Comparison of ENCODE assay signal across 18 mouse cellular contexts in genomic region chr7:135650061-135650460, GRCm38 (mm10).
DNase-seq lines count a peak whose midpoint lies in the region; ATAC-seq and TF ChIP-seq lines count a peak whose summit lies in the region.
"Had no signal": no experiment of that assay in that cellular context is flagged by ENCODE, and none has a peak within 500 bp of the region (broad histone marks: within the 10 kb centered on the region; RNA-seq: fewer than 3 reads in every experiment).

No protein-coding gene starts in this region.

- H3K9ac ChIP-seq in liver, postnatal 0 days (replicated peaks): no peak overlapping the region
- H3K9ac ChIP-seq: forebrain, embryonic 13.5 days; hindbrain, embryonic 13.5 days; lung, embryonic 14.5 days had no signal

- no peak for TF ChIP-seq EP300 in liver, postnatal 0 days (IDR thresholded peaks at IDR 0.05; ENCODE audit: low read depth)

- H3K27ac ChIP-seq in gastrocnemius, adult 2 months: peak overlapping the region; percentile 24; the same call in 1 of the 2 replicates
- no peak overlapping the region for H3K27ac ChIP-seq in liver, postnatal 0 days (ENCODE audit: low read depth)
- H3K27ac ChIP-seq in layer of hippocampus, adult 2 months: no peak overlapping the region
- H3K27ac ChIP-seq: forebrain, embryonic 13.5 days; hindbrain, embryonic 13.5 days had no signal

- H3K4me2 ChIP-seq in liver, postnatal 0 days (ENCODE audit: low read depth, low read length): peak overlapping the region; percentile 62
- H3K4me2 ChIP-seq: forebrain, embryonic 13.5 days; hindbrain, embryonic 13.5 days; lung, embryonic 14.5 days had no signal

- no peak for TF ChIP-seq CTCF in gastrocnemius, adult 2 months (IDR thresholded peaks at IDR 0.05)
- TF ChIP-seq CTCF in liver, postnatal 0 days (IDR thresholded peaks at IDR 0.05; ENCODE audit: low read depth): no peak
- no peak for TF ChIP-seq CTCF in layer of hippocampus, adult 2 months (conservative IDR thresholded peaks at IDR 0.05)

- H3K36me3 ChIP-seq in liver, postnatal 0 days (replicated peaks; ENCODE audit: insufficient read depth, low read length): no peaks in the 10 kb centered on the region
- H3K36me3 ChIP-seq: hindbrain, embryonic 13.5 days had no signal

- H3K27me3 ChIP-seq in liver, postnatal 0 days (ENCODE audit: insufficient read depth, low read length): no peaks in the 10 kb centered on the region
- H3K27me3 ChIP-seq: forebrain, embryonic 13.5 days; hindbrain, embryonic 13.5 days had no signal

- WGBS in liver, postnatal 0 days (ENCODE audit: insufficient replicate concordance): 47% methylated on average over 5 of the region's 5 CpGs

- 0 out of 2 replicates have a peak, but pooled peaks cover 5% of the 10 kb centered on the region for H3K4me1 ChIP-seq in liver, postnatal 0 days (ENCODE audit: insufficient read depth)
- H3K4me1 ChIP-seq: forebrain, embryonic 13.5 days; hindbrain, embryonic 13.5 days had no signal

- intact Hi-C loops in gastrocnemius, adult 2 months (cut with DNase I): no loop called here

- DNase-seq in gastrocnemius, adult 2 months: no peak
- no peak for DNase-seq in gastrocnemius, postnatal 25 days
- no peak for DNase-seq in liver, postnatal 0 days
- no peak for DNase-seq in liver
- no peak for DNase-seq in adrenal gland, adult 2 months
- no peak for DNase-seq in layer of hippocampus, adult 2 months (ENCODE audit: low spot score in 2 of 2)
- DNase-seq: adrenal gland, postnatal 25 days; cerebellum, adult 9-10 months; gastrocnemius, postnatal 14 days; layer of hippocampus, postnatal 36 days; lung, embryonic 14.5 days; right cerebral cortex, adult 18-20 months; thymus, postnatal 4 days had no signal

- H3K4me3 ChIP-seq in gastrocnemius, adult 2 months: no peak overlapping the region
- no peak overlapping the region for H3K4me3 ChIP-seq in liver, postnatal 0 days (ENCODE audit: low read depth, low read length)
- H3K4me3 ChIP-seq in layer of hippocampus, adult 2 months: no peak overlapping the region
- H3K4me3 ChIP-seq: erythroblast, embryonic 14.5 days; forebrain, embryonic 13.5 days; hindbrain, embryonic 13.5 days had no signal

- ATAC-seq in liver, postnatal 0 days: no peak
- ATAC-seq in granulocyte monocyte progenitor cell, adult 5-6 weeks (replicated peaks; ENCODE audit: poor library complexity, severe bottlenecking): peak; percentile 47
- peak; percentile 48; the same call in 1 of the 2 replicates for ATAC-seq in neutrophil, adult 5-6 weeks (ENCODE audit: extremely low read depth, insufficient number of reproducible peaks, low FRiP score, poor library complexity, severe bottlenecking)
- ATAC-seq: forebrain, embryonic 13.5 days had no signal

- no peaks in the 10 kb centered on the region for H3K9me3 ChIP-seq in liver, postnatal 0 days (ENCODE audit: low read length)
- H3K9me3 ChIP-seq: hindbrain, embryonic 13.5 days had no signal
